Mouse (Mus musculus) cortical plate, adult 2 months (tissue): ENCODE measurements around the gene Celf2.

Source experiments
- CTCF ChIP-seq: fragments of 200-500 bp; IDR thresholded peaks from 2 replicates; pipeline ENCODE4 v1.5.1; 2011; ENCODE audit warnings: mild to moderate bottlenecking, control low read depth, low read length; ENCODE audit not compliant: insufficient read depth; ENCODE audit errors: extremely low read depth
- POLR2A ChIP-seq: fragments of 200-500 bp; IDR thresholded peaks from 2 replicates; pipeline ENCODE4 v1.6.1; 2011; ENCODE audit warnings: mild to moderate bottlenecking, low read length, control low read depth; ENCODE audit not compliant: insufficient read depth; ENCODE audit errors: extremely low read depth

- TF ChIP-seq POLR2A (no peak), CTCF (no peak)
Measured at GRCm38 (mm10) chr2:6540092-6540491, 969.3 kb downstream of the Celf2 start.
